Mouse (Mus musculus) limb, embryonic 12.5 days (tissue): ENCODE data around the gene Auts2. TPM values are rescaled to one million over a fixed set of nuclear protein-coding genes. Genes with fewer than 3 reads are reported as not detected.

Source experiments
- ATAC-seq: fragments of 200-750 bp; cut with Nextera tagmentation; 2 replicates; pipeline ENCODE4 v1.8.0; 2017; ENCODE audit warnings: low read depth, moderate TSS enrichment; ENCODE audit not compliant: insufficient number of reproducible peaks, insufficient read depth, low FRiP score, low TSS enrichment
- H3K27ac ChIP-seq: fragments of 300-500 bp; sonication (generic); 2 replicates; pipeline ENCODE4 v1.5.1; 2016; ENCODE audit warnings: mild to moderate bottlenecking, moderate library complexity
- H3K27me3 ChIP-seq: fragments of 300-500 bp; sonication (generic); 2 replicates; pipeline ENCODE4 v1.6.1; 2016; ENCODE audit warnings: mild to moderate bottlenecking, moderate library complexity
- H3K36me3 ChIP-seq: fragments of 300-500 bp; sonication (generic); 2 replicates; pipeline ENCODE4 v1.6.1; 2016; ENCODE audit warnings: mild to moderate bottlenecking, moderate library complexity
- H3K4me1 ChIP-seq: fragments of 300-500 bp; sonication (generic); replicated peaks from 2 replicates; pipeline ENCODE4 v1.6.1; 2016
- H3K4me2 ChIP-seq: fragments of 300-500 bp; sonication (generic); 2 replicates; pipeline ENCODE4 v1.6.1; 2016; ENCODE audit warnings: mild to moderate bottlenecking, moderate library complexity
- H3K4me3 ChIP-seq: fragments of 300-500 bp; sonication (generic); replicated peaks from 2 replicates; pipeline ENCODE4 v1.5.1; 2016; ENCODE audit warnings: mild to moderate bottlenecking
- H3K9ac ChIP-seq: fragments of 300-500 bp; sonication (generic); replicated peaks from 2 replicates; pipeline ENCODE4 v1.6.1; 2016; ENCODE audit warnings: mild to moderate bottlenecking, moderate library complexity
- H3K9me3 ChIP-seq: fragments of 300-500 bp; sonication (generic); 2 replicates; pipeline ENCODE4 v1.6.1; 2016; ENCODE audit warnings: mild to moderate bottlenecking, moderate library complexity
- WGBS: fragments of 180-500 bp; shearing (Covaris S2); methylation state at CpG from one replicate; pipeline ENCODE4 v1.1.7; 2016; 5-methylcytosine and 5-hydroxymethylcytosine counted together
- polyA plus RNA-seq: library from polyadenylated mRNA; unstranded; fragments of >200 nt; fragmentation: Nextera tagmentation; extraction: Ambion mirVana; gene quantifications from 2 replicates; pipeline ENCODE4 v1.2.1, GENCODE M21; 2016

Gene Auts2
- polyA plus RNA-seq, 1 experiment from 2014 or later = 66.4 TPM

DNA sequence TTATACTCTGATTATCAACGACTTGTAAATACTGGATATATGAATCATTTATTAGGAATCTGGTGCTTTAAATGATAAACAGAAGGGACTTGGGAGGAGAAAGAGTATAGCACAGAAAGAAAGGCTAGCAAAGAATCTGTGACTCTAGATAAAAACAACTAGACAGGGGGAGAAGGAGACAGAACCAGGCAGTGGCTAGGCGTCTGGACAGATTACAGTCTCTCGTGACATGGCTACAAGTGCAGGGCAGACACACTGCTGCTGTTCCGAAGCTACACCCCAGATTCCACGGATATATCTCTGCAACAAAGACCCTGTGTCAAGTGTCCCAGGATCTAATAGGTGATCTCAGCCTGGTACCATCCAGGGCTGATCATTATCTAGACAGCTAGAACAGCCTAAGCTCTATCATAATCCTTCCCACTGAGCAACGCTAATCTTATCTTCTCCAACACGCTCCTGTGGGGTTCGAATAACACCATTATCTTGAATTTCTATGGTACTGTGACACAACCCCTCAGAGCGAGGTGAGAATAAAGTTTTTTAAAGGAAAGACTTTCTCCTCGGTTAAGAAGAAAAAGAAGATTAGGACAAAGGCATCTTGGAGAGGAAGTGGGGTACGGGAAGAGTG lies 63.8 kb downstream of the Auts2 start:
- Histone ChIP-seq H3K9ac (no peak overlapping the region), H3K27me3 (no peaks in the 10 kb centered on the region), H3K27ac (no peak overlapping the region), H3K4me3 (no peak overlapping the region), H3K9me3 (no peaks in the 10 kb centered on the region), H3K4me1 (peaks cover 65% of the 10 kb centered on the region), H3K36me3 (no peaks in the 10 kb centered on the region), H3K4me2 (no peak overlapping the region)
- no peak for ATAC-seq
- WGBS = 77% methylated on average over 11 of the region's 11 CpGs

DNA sequence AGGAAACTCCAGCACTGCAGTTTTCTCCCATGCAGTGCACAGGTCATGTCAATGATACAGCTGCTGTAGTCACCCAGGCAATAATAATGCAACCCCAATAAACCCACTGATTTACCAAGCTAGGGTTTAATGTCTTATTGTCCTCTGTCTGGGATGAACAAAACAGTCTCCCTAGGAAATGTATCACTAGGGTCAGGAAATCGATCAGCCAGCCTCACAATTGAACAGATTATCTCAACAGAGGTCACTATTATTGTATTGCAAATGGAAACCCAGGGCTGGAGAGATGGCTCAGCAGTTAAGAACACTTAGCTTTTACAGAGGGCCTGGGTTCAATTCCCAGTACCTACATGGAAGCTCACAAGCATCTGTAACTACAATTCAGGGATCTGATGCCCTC lies 65.6 kb downstream of the Auts2 start:
- no peaks in the 10 kb centered on the region for H3K27me3 ChIP-seq
- no peaks in the 10 kb centered on the region for H3K9me3 ChIP-seq
- H3K27ac ChIP-seq = no peak overlapping the region
- H3K9ac ChIP-seq = no peak overlapping the region
- no peak for ATAC-seq
- H3K4me2 ChIP-seq = no peak overlapping the region
- WGBS = 72% methylated on average over 1 of the region's 1 CpGs
- H3K4me1 ChIP-seq = peaks cover 58% of the 10 kb centered on the region
- no peaks in the 10 kb centered on the region for H3K36me3 ChIP-seq
- no peak overlapping the region for H3K4me3 ChIP-seq

GRCm38 (mm10) chr5:132472905-132473321 lies 70.2 kb downstream of the Auts2 start:
- Histone ChIP-seq H3K36me3 (no peaks in the 10 kb centered on the region), H3K27me3 (no peaks in the 10 kb centered on the region), H3K4me3 (no peak overlapping the region), H3K9me3 (no peaks in the 10 kb centered on the region), H3K4me1 (peaks cover 36% of the 10 kb centered on the region), H3K4me2 (no peak overlapping the region), H3K27ac (no peak overlapping the region), H3K9ac (no peak overlapping the region)
- no peak for ATAC-seq
- WGBS = 87% methylated on average over 5 of the region's 5 CpGs

- no peaks in the 10 kb centered on the region for H3K27me3 ChIP-seq
- no peak overlapping the region for H3K4me3 ChIP-seq
- WGBS = 81% methylated on average over 5 of the region's 5 CpGs
- no peaks in the 10 kb centered on the region for H3K36me3 ChIP-seq
- H3K27ac ChIP-seq = no peak overlapping the region
- no peaks in the 10 kb centered on the region for H3K9me3 ChIP-seq
- H3K4me2 ChIP-seq = no peak overlapping the region
- H3K9ac ChIP-seq = no peak overlapping the region
- peaks cover 38% of the 10 kb centered on the region for H3K4me1 ChIP-seq
- ATAC-seq = no peak
These were observed 70.8 kb downstream of the Auts2 start for GRCm38 (mm10) chr5:132472184-132472829.

GRCm38 (mm10) chr5:132467364-132467743 lies 75.8 kb downstream of the Auts2 start:
- no peak for ATAC-seq
- Histone ChIP-seq H3K27ac (no peak overlapping the region), H3K36me3 (no peaks in the 10 kb centered on the region), H3K9ac (no peak overlapping the region), H3K9me3 (no peaks in the 10 kb centered on the region), H3K4me1 (peaks cover 18% of the 10 kb centered on the region), H3K4me3 (no peak overlapping the region), H3K27me3 (no peaks in the 10 kb centered on the region), H3K4me2 (no peak overlapping the region)
- 59% methylated on average over 2 of the region's 2 CpGs for WGBS

GRCm38 (mm10) chr5:132466427-132467363 lies 76.4 kb downstream of the Auts2 start:
- H3K27me3 ChIP-seq = no peaks in the 10 kb centered on the region
- H3K36me3 ChIP-seq = no peaks in the 10 kb centered on the region
- WGBS = 81% methylated on average over 16 of the region's 16 CpGs

GRCm38 (mm10) chr5:132462560-132462959 lies 80.6 kb downstream of the Auts2 start:
- no peak for ATAC-seq
- Histone ChIP-seq H3K4me2 (no peak overlapping the region), H3K36me3 (no peaks in the 10 kb centered on the region), H3K4me1 (peaks cover 15% of the 10 kb centered on the region), H3K4me3 (no peak overlapping the region), H3K9me3 (no peaks in the 10 kb centered on the region), H3K27me3 (no peaks in the 10 kb centered on the region), H3K9ac (no peak overlapping the region), H3K27ac (no peak overlapping the region)
- 91% methylated on average over 11 of the region's 11 CpGs for WGBS

More at GRCm38 (mm10) chr5:132466427-132467363, 76.4 kb downstream of the Auts2 start:
- Histone ChIP-seq H3K4me2 (no peak overlapping the region), H3K4me3 (no peak overlapping the region), H3K9me3 (no peaks in the 10 kb centered on the region), H3K9ac (no peak overlapping the region), H3K4me1 (peaks cover 16% of the 10 kb centered on the region), H3K27ac (no peak overlapping the region)
- ATAC-seq = no peak

GRCm38 (mm10) chr5:132458498-132458897 lies 84.6 kb downstream of the Auts2 start:
- WGBS = 58% methylated on average over 7 of the region's 7 CpGs
- H3K36me3 ChIP-seq = no peaks in the 10 kb centered on the region

GRCm38 (mm10) chr5:132452381-132452780 lies 90.8 kb downstream of the Auts2 start:
- no peak overlapping the region for H3K27ac ChIP-seq
- no peaks in the 10 kb centered on the region for H3K36me3 ChIP-seq
- H3K27me3 ChIP-seq = no peaks in the 10 kb centered on the region
- no peaks in the 10 kb centered on the region for H3K9me3 ChIP-seq
- 0 out of 2 replicates have a peak, but pooled peaks cover 15% of the 10 kb centered on the region for H3K4me1 ChIP-seq
- 93% methylated on average over 2 of the region's 2 CpGs for WGBS
- no peak overlapping the region for H3K4me3 ChIP-seq
- H3K9ac ChIP-seq = no peak overlapping the region
- H3K4me2 ChIP-seq = no peak overlapping the region
- ATAC-seq = no peak

More at GRCm38 (mm10) chr5:132458498-132458897, 84.6 kb downstream of the Auts2 start:
- ATAC-seq = no peak
- Histone ChIP-seq H3K9ac (no peak overlapping the region), H3K27me3 (no peaks in the 10 kb centered on the region), H3K4me1 (peaks cover 16% of the 10 kb centered on the region), H3K4me3 (no peak overlapping the region), H3K27ac (no peak overlapping the region), H3K9me3 (no peaks in the 10 kb centered on the region), H3K4me2 (no peak overlapping the region)

DNA sequence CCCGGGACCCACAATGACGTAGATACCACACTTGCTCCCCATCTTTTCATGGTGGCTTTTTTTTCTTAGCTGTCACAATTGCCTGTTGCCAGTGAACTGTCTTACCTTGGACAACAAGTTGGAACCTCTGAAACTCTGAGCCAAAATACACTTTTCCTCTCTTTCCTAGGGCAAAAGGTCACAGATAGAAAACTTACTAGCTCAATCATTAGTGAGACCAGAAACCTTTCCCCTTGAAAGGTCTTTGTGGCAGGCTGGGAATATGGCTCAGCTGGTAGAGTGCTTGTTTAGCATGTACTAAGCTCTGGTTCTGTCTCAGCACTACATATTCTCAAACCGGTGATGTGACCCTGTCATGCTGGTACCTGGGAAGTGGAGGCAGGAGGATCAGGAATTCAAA lies 93.1 kb downstream of the Auts2 start:
- WGBS = 92% methylated on average over 3 of the region's 3 CpGs
- H3K4me2 ChIP-seq = no peak overlapping the region

GRCm38 (mm10) chr5:132448401-132449066 lies 94.6 kb downstream of the Auts2 start:
- no peaks in the 10 kb centered on the region for H3K27me3 ChIP-seq
- H3K9ac ChIP-seq = no peak overlapping the region
- H3K4me1 ChIP-seq = 0 out of 2 replicates have a peak, but pooled peaks cover 13% of the 10 kb centered on the region
- H3K4me3 ChIP-seq = no peak overlapping the region
- ATAC-seq = no peak
- H3K4me2 ChIP-seq = no peak overlapping the region
- H3K27ac ChIP-seq = no peak overlapping the region
- no peaks in the 10 kb centered on the region for H3K9me3 ChIP-seq
- H3K36me3 ChIP-seq = no peaks in the 10 kb centered on the region
- WGBS = 77% methylated on average over 6 of the region's 6 CpGs

More for the DNA sequence above, 93.1 kb downstream of the Auts2 start:
- ATAC-seq = no peak
- 0 out of 2 replicates have a peak, but pooled peaks cover 8% of the 10 kb centered on the region for H3K4me1 ChIP-seq
- no peak overlapping the region for H3K9ac ChIP-seq
- no peaks in the 10 kb centered on the region for H3K9me3 ChIP-seq
- H3K4me3 ChIP-seq = no peak overlapping the region
- no peaks in the 10 kb centered on the region for H3K36me3 ChIP-seq
- H3K27me3 ChIP-seq = no peaks in the 10 kb centered on the region
- no peak overlapping the region for H3K27ac ChIP-seq
